Mouse (Mus musculus) neural tube, embryonic 14.5 days (tissue): ENCODE results near the gene Cabp1. TPM values are rescaled to one million over a fixed set of nuclear protein-coding genes. Genes with fewer than 3 reads are reported as not detected.

ENCODE experiments used
- ATAC-seq: fragments of 200-750 bp; cut with Nextera tagmentation; 2 replicates; pipeline ENCODE4 v1.8.0; 2017; ENCODE audit warnings: low read depth, mild to moderate bottlenecking, moderate TSS enrichment, moderate library complexity
- H3K27ac ChIP-seq: fragments of 300-500 bp; sonication (generic); 2 replicates; pipeline ENCODE4 v1.5.1; 2014; ENCODE audit warnings: low read depth, mild to moderate bottlenecking, control low read depth, low read length, moderate library complexity, mixed read lengths
- H3K27me3 ChIP-seq: fragments of 300-500 bp; sonication (generic); 2 replicates; pipeline ENCODE4 v1.6.1; 2014; ENCODE audit warnings: low read length; ENCODE audit not compliant: control insufficient read depth, insufficient read depth
- H3K36me3 ChIP-seq: fragments of 300-500 bp; sonication (generic); 2 replicates; pipeline ENCODE4 v1.6.1; 2014; ENCODE audit warnings: low read length, mixed read lengths; ENCODE audit not compliant: control insufficient read depth, insufficient read depth
- H3K4me1 ChIP-seq: fragments of 300-500 bp; sonication (generic); 2 replicates; pipeline ENCODE4 v1.6.1; 2014; ENCODE audit warnings: low read length; ENCODE audit not compliant: control insufficient read depth, insufficient read depth
- H3K4me2 ChIP-seq: fragments of 300-500 bp; sonication (generic); 2 replicates; pipeline ENCODE4 v1.6.1; 2014; ENCODE audit warnings: mild to moderate bottlenecking, low read depth, low read length, control low read depth
- H3K4me3 ChIP-seq: fragments of 300-500 bp; sonication (generic); 2 replicates; pipeline ENCODE4 v1.5.1; 2014; ENCODE audit warnings: low read depth, low read length, control low read depth, mixed read lengths
- H3K9ac ChIP-seq: fragments of 300-500 bp; sonication (generic); replicated peaks from 2 replicates; pipeline ENCODE4 v1.6.1; 2014; ENCODE audit warnings: low read depth, mild to moderate bottlenecking, control low read depth, low read length, mixed read lengths
- H3K9me3 ChIP-seq: fragments of 300-500 bp; sonication (generic); 2 replicates; pipeline ENCODE4 v1.6.1; 2016; ENCODE audit warnings: low read length; ENCODE audit not compliant: control insufficient read depth
- WGBS: fragments of 180-500 bp; shearing (Covaris S2); extraction: QIAGEN DNeasy Blood & Tissue Kit; methylation state at CpG from one replicate; pipeline ENCODE4 v1.1.7; 2014; 5-methylcytosine and 5-hydroxymethylcytosine counted together
- polyA plus RNA-seq: library from polyadenylated mRNA; unstranded; fragments of >200 nt; fragmentation: Nextera tagmentation; extraction: Ambion mirVana; gene quantifications from 2 replicates; pipeline ENCODE4 v1.2.1, GENCODE M21; 2014

Cabp1 gene
- polyA plus RNA-seq, 1 experiment from 2014 or later = 28.1 TPM

GRCm38 (mm10) chr5:115232516-115232915 is 38.3 kb upstream of the Cabp1 start:
- no peak overlapping the region for H3K4me2 ChIP-seq
- H3K9me3 ChIP-seq = no peaks in the 10 kb centered on the region
- no peaks in the 10 kb centered on the region for H3K4me1 ChIP-seq
- H3K36me3 ChIP-seq = no peaks in the 10 kb centered on the region
- no peaks in the 10 kb centered on the region for H3K27me3 ChIP-seq
- H3K4me3 ChIP-seq = no peak overlapping the region
- WGBS = 65% methylated on average over 6 of the region's 6 CpGs
- H3K27ac ChIP-seq = no peak overlapping the region
- no peak for ATAC-seq
- no peak overlapping the region for H3K9ac ChIP-seq

GRCm38 (mm10) chr5:115231552-115232120 is 37.5 kb upstream of the Cabp1 start:
- Histone ChIP-seq H3K4me2 (no peak overlapping the region), H3K9ac (no peak overlapping the region), H3K4me3 (no peak overlapping the region), H3K9me3 (no peaks in the 10 kb centered on the region), H3K4me1 (no peaks in the 10 kb centered on the region), H3K27ac (no peak overlapping the region), H3K36me3 (no peaks in the 10 kb centered on the region), H3K27me3 (no peaks in the 10 kb centered on the region)
- 52% methylated on average over 16 of the region's 16 CpGs for WGBS
- no peak for ATAC-seq

GRCm38 (mm10) chr5:115230830-115231551 is 36.8 kb upstream of the Cabp1 start:
- Histone ChIP-seq H3K9ac (no peak overlapping the region), H3K4me2 (no peak overlapping the region), H3K27me3 (no peaks in the 10 kb centered on the region), H3K27ac (no peak overlapping the region), H3K36me3 (no peaks in the 10 kb centered on the region), H3K4me1 (no peaks in the 10 kb centered on the region), H3K4me3 (no peak overlapping the region), H3K9me3 (no peaks in the 10 kb centered on the region)
- no peak for ATAC-seq
- 58% methylated on average over 15 of the region's 15 CpGs for whole genome bisulfite sequencing

DNA sequence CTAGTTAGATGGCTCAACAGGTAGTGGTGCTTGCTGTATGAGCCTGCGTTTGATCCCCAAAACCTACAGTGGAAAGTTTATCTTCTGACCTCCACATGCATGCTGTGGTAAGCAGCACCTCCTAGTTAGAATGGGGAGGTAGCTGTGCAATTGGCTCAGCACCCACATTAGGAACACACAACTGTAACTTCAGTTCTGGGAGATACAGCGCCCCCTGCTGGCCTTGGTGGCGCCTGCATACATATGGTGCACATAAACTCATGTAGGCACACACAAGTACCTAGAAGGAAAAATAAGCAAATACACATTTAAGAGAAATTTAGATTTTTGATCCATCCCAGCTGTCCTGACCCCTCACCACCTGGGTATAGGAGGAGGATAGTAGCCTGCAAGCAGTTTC is 28.3 kb upstream of the Cabp1 start:
- H3K4me3 ChIP-seq = no peak overlapping the region
- H3K4me2 ChIP-seq = no peak overlapping the region
- H3K4me1 ChIP-seq = no peaks in the 10 kb centered on the region
- H3K27me3 ChIP-seq = no peaks in the 10 kb centered on the region
- H3K36me3 ChIP-seq = no peaks in the 10 kb centered on the region
- no peak overlapping the region for H3K9ac ChIP-seq
- H3K27ac ChIP-seq = no peak overlapping the region
- WGBS = 73% methylated on average over 3 of the region's 3 CpGs
- H3K9me3 ChIP-seq = no peaks in the 10 kb centered on the region
- ATAC-seq = no peak

DNA sequence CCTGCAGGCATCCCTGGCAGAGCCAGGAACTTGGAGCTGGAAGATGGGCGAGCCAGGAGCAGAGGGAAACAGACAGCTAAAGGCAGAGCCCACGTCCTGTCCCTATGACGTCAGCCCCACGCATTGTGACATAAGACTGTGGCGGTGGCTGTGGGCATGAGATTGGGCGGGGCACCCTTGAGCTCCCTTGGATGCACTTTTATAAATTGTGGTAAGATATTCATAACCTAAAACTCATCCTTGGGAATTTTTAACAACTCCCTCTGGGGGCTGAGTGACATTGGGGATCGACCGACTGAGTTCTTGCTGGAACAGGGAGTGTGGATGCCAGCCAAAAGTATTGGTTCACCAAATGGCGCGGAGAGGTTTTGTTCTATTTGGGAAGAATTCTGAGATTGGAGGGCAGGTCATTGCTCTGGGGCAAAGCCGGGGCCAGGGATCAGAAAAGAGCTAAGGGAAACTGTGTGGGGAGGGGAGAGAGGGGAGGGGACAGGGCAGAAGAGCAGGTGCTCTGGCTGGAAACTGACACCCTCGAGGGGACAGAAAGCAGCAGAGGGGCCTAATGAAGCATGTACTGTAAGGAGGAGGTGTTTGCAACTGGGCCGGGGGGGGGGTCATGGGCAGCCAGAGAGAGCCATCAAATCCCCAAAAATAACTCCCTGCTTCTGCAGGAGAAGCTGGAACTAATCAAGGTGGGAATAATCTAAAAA is 26.9 kb upstream of the Cabp1 start:
- Histone ChIP-seq H3K27me3 (no peaks in the 10 kb centered on the region), H3K36me3 (no peaks in the 10 kb centered on the region), H3K4me2 (no peak overlapping the region), H3K27ac (no peak overlapping the region), H3K9me3 (no peaks in the 10 kb centered on the region), H3K4me1 (no peaks in the 10 kb centered on the region), H3K4me3 (no peak overlapping the region), H3K9ac (no peak overlapping the region)
- ATAC-seq = no peak
- WGBS = 34% methylated on average over 13 of the region's 13 CpGs

GRCm38 (mm10) chr5:115217998-115218397 is 23.8 kb upstream of the Cabp1 start:
- H3K9me3 ChIP-seq = no peaks in the 10 kb centered on the region
- no peak overlapping the region for H3K4me2 ChIP-seq
- 90% methylated on average over 12 of the region's 12 CpGs for WGBS
- 0 out of 2 replicates have a peak, but pooled peaks cover 4% of the 10 kb centered on the region for H3K4me1 ChIP-seq
- no peak overlapping the region for H3K4me3 ChIP-seq
- no peak overlapping the region for H3K27ac ChIP-seq
- H3K27me3 ChIP-seq = no peaks in the 10 kb centered on the region
- H3K9ac ChIP-seq = no peak overlapping the region
- ATAC-seq = no peak
- no peaks in the 10 kb centered on the region for H3K36me3 ChIP-seq

- Histone ChIP-seq H3K4me2 (peak overlapping the region; percentile 61), H3K9me3 (no peaks in the 10 kb centered on the region), H3K4me3 (peak overlapping the region; percentile 39), H3K27me3 (no peaks in the 10 kb centered on the region), H3K27ac (peak overlapping the region; percentile 73), H3K4me1 (0 out of 2 replicates have a peak, but pooled peaks cover 4% of the 10 kb centered on the region), H3K9ac (peak overlapping the region; percentile 69), H3K36me3 (no peaks in the 10 kb centered on the region)
- ATAC-seq = peak; percentile 44; the same call in 1 of the 2 replicates
- WGBS = 16% methylated on average over 27 of the region's 27 CpGs
Observed at GRCm38 (mm10) chr5:115215273-115216185, 21.3 kb upstream of the Cabp1 start.

GRCm38 (mm10) chr5:115214864-115215263 is 20.7 kb upstream of the Cabp1 start:
- Histone ChIP-seq H3K27me3 (no peaks in the 10 kb centered on the region), H3K36me3 (no peaks in the 10 kb centered on the region), H3K9me3 (no peaks in the 10 kb centered on the region), H3K4me1 (0 out of 2 replicates have a peak, but pooled peaks cover 4% of the 10 kb centered on the region), H3K4me2 (peak overlapping the region; percentile 61), H3K9ac (peak overlapping the region; percentile 69), H3K27ac (peak overlapping the region; percentile 73), H3K4me3 (peak overlapping the region; percentile 39)
- ATAC-seq = peak; percentile 69
- 0% methylated on average over 17 of the region's 17 CpGs for WGBS
